Mouse (Mus musculus) c-Kit-positive CD71-positive TER-119-positive erythroid progenitor cells, embryonic 14.5 days (primary cell): ENCODE results near the gene Ddx50.
"Not testable (repeated sequence)": the region's sequence is repeated elsewhere in the genome, so short reads cannot be mapped to it uniquely, and the experiment has no call there.

Experiments used
- DNase-seq: peaks from one replicate; pipeline ENCODE4 v3.0.0-alpha.2; 2013; ENCODE audit warnings: low spot score

Gene Ddx50

DNA sequence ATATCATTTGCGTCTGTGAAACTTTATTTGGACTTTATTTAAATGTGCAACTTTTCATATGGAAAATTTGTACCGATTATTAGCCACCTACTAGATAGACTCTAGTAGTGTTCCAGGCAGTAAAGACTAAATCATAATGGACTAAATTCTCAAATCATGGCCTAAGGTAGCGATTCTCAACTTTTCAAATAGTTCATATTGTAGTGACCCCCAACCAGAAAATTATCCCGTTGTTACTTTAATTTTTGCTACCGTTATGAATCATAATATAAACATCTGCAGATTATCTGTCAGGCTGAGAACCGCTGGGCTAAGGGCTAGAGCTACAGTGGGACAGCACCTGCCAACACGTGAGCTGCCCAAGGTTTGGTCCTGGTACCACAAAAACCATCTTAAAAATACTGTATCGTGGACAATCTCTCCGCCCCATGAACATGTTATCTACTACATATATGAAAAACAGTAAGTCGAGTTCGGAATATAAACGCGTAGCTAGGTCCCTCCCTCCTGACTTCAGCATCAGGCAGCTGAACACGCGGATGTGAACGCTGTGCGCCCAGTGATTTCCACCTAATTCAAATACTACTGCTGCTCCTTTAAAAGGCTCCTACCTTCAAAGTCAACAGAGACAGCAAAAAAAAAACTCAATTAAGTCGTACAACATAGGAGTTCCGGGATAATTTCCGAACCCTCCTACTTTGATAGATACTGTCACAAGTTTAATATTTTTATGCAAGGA is 49.8 kb downstream of the Ddx50 start:
- peak; percentile 42 for DNase-seq

DNA sequence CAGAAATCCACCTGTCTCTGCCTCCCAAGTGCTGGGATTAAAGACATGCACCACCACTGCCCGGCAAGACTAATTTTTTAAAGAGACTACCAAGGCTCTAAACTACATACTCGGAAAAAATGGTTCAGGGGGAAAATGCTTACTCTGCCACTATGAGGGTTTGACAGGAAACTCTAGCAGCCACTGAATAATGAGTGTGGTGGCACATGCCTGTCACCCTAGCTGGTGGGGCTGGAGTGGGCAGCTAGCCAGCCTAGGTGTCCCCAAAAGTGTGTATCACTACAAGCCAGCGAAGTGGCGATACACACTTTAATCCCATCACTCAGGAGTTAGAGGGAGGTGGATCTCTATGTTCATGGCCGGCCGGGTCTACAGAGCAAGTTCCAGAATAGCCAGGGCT is 51.0 kb downstream of the Ddx50 start:
- no peak for DNase-seq

DNA sequence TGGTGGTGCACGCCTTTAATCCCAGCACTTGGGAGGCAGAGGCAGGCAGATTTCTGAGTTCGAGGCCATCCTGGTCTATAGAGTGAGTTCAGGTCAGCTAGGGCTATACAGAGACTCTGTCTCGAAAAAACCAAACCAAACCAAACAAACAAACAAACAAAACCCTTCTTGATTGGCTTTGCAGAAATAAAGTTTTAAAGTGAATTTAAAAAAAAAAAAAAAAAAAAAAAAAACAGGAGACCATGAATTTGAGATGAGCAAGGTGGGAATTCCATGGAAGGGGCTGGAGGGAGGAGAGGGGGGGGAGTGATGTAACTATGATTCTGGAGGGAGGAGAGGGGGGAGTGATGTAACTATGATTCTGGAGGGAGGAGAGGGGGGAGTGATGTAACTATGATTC is 51.7 kb downstream of the Ddx50 start:
- DNase-seq: not testable (repeated sequence)

DNA sequence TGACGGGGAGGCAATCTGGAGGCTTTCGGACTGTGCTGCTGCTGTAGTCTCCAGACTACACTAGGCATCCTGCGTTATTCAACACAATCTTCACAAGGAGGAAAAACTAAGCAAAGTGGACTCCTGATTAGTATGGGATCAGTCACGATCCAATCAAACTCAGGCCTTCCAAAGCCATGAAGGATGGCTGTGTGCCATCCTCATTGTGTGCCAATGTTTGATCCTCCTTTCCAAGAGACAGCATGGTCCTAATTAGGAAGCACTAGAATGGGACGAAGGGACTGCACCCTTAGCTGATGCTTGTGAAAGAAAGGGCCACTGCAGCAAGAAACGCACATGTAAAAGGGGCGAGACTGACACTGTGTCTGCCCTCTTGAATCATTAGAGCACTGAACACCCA is 58.5 kb downstream of the Ddx50 start:
- DNase-seq: no peak

DNA sequence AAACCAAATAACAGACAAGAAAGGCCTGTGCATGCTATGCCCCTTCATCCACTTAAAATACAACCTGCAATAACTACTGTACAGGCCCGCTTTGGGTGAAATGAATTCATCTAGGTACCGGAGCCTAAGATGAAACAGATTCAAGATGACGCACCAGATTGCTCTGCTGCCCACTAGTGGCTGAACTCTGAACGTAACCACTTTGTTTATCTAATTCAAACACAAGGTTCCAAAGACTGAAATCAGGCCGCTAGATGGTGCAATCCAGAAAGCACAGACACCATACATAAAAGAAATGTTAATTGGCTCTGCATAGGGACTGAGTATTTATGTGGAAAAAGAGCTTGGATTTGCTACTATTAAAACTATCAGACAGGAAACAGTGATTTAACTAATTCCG is 60.8 kb downstream of the Ddx50 start:
- DNase-seq: peak; percentile 87

DNA sequence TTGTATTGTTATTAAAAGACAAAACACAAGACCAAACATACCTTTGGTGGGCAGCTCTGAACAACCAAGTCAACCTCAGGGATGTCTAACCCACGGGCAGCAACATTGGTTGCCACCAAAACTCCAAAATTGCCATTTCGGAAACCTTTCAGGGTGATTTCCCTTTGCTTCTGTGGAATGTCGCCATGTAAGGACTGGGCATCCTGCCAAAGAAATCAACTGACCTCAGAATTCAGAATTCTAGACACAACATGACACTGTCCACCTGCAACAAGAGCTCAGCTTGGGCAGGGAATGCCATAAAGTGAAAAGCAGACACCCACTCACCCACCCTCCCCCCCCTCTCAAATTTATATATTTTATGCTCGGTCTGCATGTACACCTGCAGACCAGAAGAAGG is 62.4 kb downstream of the Ddx50 start:
- no peak for DNase-seq

DNA sequence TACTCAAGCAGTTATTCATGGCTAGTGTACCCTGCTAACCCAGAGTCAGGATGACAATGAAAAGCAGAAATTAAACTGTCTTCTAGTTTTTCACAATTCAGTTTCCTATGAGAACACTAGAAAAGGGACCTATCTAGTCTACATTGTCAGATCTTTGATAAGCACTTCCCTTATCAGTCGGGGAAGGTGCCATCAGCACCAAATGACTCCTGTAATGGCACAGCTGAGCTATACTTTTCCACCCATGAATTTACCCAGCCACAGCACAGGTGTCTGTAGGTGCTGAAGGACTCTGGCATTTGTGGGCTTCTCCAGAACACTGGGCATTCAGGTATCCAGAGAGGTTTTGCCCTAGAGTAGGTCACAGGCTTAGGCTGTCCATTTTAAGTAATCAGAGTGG is 67.8 kb downstream of the Ddx50 start:
- no peak for DNase-seq

DNA sequence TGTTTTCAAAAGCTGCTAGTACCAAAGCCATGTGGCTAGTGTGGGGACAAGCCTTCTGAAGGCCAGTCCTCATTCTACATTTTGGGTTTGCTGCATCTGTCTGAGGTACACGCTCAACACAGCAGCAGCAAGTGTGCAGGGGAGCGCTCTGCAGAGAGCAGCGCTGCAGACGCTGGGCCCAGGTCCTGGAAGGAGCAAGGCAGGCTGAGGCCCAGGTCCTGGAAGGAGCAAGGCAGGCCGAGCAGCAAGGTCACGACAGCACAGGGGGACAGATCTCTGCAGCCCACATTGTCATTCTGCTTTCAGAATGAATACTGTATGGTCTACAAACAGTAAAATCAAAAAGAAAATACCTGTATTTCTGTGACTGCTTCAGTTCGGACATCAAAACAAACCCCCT is 68.3 kb downstream of the Ddx50 start:
- no peak for DNase-seq

DNA sequence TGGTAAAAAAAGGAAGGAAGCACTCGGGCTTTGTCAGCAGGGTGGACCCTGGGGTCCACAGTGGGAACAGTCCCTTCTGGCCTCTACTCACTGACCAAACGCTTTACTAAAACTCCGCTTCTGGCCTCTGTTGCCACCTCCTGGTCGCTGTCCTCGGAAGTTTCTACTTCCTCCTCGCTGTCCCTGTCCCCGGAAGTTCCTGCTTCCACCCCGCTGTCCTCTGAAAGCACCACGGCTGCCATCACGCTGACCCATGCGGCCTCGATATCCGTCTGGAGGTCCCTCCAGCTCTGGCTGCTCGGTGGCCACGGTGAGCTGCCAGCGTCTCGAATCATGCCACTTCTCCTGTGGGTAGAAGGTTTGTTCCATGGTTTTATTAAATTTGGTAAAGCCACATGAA is 68.8 kb downstream of the Ddx50 start:
- DNase-seq: no peak

DNA sequence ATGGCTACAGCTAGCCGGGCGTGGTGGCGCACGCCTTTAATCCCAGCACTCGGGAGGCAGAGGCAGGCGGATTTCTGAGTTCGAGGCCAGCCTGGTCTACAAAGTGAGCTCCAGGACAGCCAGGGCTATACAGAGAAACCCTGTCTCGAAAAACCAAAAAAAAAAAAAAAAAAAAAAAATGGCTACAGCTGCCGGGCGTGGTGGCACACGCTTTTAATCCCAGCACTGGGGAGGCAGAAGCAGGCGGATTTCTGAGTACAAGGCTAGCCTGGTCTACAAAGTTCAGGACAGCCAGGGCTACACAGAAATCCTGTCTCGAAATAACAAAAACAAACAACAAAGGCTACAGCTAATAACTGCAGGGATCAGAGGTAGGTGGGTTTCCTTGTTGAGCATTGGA is 71.9 kb downstream of the Ddx50 start:
- not testable (repeated sequence) for DNase-seq

DNA sequence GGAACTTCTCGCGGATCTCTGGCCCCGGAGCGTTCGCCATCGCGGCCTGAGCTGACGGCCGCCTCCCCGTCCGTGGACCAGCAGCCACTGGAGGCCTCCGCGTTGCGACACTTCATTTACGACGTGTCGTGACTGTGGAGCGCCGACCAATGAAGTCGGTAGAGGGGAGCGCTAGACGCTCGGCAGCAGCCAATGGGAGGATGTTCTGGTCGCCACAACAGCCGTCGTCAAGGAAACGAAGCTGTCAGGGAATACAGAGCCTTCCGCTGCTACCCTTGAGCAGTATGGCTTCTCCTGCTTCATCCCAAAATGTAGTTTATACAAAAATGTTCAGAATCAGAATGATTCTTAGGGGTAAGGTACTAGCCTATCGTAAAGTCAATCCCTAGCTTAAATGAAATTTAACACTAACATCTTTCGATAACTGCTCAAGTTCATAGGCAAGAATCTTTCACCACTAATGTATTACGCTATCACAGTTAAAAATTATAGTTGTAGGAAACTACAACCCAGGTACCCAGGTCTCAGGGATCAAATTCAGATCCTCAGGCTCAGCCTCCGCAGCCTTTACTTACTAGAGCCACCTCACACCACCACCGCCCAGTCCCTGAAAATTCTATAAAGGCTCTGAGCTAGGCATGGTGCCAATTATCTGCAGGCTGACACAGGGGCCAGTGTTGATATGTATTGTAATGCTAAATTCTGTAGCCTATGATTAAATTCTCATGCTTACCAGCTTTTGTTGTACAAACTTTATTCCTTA is 72.5 kb downstream of the Ddx50 start, which contains the start of gene Kif1bp:
Kif1bp (minus strand) TSS at position 120 of the 763 bp plus-strand sequence.
- DNase-seq: peak; percentile 97

DNA sequence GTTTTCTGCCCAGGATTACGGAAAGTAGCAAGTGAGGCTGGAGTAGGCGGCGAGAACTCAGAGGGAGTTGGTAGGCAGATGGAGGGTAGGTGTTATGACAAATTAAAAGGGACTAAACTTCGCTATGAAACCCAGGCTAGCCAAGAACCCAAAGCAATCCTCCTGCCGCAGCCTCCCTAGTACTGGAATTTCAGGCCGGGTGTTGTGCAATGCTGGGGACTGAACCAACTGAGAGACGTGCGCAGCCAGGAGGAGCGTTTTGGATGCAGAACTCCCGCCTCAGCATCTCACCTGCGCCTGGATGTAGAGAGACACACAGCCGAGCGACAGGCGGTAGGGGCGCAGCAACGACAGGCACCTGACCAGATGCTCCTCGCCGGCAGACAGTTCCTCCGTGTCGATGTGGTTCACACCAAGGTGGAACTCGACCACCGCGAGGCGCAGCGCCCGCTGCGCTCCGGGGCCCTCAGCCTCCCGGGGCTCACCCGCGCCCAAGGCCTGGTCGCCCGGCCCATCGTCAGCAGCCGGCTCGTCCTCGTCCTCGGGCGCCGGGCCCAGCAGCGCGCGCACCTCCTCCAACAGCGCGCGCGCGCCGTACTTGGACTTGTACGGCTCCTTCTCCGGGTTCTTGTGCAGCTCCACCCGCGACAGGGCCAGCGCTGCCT is 73.2 kb downstream of the Ddx50 start:
- DNase-seq: no peak

DNA sequence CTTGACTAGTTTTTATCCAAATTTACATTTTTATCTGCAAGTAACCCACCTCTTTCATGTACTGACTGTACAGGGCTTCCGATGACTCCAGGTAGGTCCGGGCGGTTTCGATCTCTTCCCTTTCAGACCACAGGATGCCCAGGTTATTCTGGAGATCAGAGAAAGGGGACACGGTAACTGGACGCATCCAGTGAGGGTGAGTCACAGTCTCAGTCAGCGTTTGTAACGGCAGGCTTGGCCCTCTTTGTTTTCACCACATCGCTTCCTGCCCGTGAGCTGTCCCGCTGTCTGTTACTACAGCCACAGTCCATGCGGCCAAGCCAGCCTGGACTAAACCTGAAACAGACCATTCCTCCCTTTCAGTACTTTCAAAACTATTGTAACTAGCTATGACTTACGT is 76.0 kb downstream of the Ddx50 start:
- no peak for DNase-seq

DNA sequence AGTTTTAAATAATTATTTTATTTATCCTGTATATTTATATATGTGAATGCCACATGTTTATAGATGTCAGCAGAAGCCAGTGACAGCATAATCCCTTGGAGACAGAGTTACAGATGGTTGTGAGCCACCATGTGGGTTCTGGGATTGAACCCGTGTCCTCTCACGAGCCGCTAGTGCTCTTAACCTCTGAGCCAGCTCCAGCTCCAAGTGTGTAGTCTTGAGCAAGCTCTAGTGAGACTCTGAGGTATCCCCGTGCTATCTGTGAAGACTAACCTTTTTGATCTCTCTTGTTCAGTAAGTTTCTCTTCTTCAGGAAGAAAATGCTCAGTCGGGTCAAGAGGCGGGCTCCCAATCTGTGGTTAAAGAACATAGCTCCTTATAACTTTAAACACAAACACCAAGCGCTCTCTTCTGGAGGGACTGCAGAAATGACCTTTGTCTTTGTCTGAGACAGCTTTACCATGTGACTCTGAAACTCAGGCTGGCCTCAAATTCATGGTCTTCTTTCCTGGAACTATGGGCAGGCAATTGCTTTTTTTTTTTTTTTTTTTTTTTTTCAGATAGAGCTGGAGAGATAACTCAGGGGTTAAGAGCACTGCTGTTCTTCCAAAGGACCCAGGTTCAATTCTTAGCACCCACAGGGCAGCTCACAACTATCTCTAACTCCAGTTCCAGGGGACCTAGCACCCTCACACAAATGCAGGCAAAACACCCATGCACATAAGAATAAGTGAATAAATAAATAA is 80.7 kb downstream of the Ddx50 start:
- DNase-seq: no peak

DNA sequence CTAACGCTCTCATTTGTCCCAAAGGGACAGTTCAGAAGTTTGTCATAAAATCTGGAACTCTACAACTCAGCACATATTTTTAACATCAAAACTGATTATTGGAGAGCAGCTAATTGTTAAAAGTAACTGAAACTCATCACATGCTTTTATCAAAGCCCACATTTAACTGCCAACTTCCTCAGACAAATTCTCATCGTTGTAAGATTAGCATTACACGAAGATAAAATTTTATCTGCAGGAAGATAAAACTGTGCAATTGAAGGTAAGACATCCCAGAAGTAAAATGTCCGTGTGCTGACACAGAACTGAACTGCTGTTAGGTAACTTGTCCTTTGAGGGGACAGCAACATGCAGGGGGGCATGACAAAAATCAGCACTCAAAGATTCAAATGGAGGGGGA is 82.2 kb downstream of the Ddx50 start:
- DNase-seq: no peak
